Mouse (Mus musculus) heart, postnatal 0 days (tissue): Measurements from ENCODE around the gene Cpa1. TPM values are rescaled to one million over a fixed set of nuclear protein-coding genes. Genes with fewer than 3 reads are reported as not detected.

Source experiments
- ATAC-seq: fragments of 200-750 bp; cut with Nextera tagmentation; 2 replicates; pipeline ENCODE4 v1.8.0; 2017; ENCODE audit warnings: low read depth, moderate number of reproducible peaks, moderate library complexity; ENCODE audit not compliant: insufficient read depth
- DNase-seq: peaks from one replicate; pipeline ENCODE4 v3.0.0-alpha.2; 2016; ENCODE audit warnings: low spot score
- H3K27ac ChIP-seq: fragments of 300-500 bp; sonication (generic); 2 replicates; pipeline ENCODE4 v1.5.1; 2014; ENCODE audit warnings: low read depth, mild to moderate bottlenecking
- H3K27me3 ChIP-seq: fragments of 300-500 bp; sonication (generic); 2 replicates; pipeline ENCODE4 v1.6.1; 2014; ENCODE audit warnings: low read length, mixed read lengths; ENCODE audit not compliant: control insufficient read depth, insufficient read depth
- H3K36me3 ChIP-seq: fragments of 300-500 bp; sonication (generic); replicated peaks from 2 replicates; pipeline ENCODE4 v1.6.1; 2014; ENCODE audit warnings: low read length, mixed read lengths; ENCODE audit not compliant: control insufficient read depth, insufficient read depth
- H3K4me1 ChIP-seq: fragments of 300-500 bp; sonication (generic); 2 replicates; pipeline ENCODE4 v1.6.1; 2014; ENCODE audit warnings: antibody characterized with exemption; ENCODE audit not compliant: control insufficient read depth, insufficient read depth
- H3K4me2 ChIP-seq: fragments of 300-500 bp; sonication (generic); 2 replicates; pipeline ENCODE4 v1.6.1; 2014; ENCODE audit warnings: low read depth, mild to moderate bottlenecking, low read length, moderate library complexity
- H3K4me3 ChIP-seq: fragments of 300-500 bp; sonication (generic); 2 replicates; pipeline ENCODE4 v1.5.1; 2014; ENCODE audit warnings: low read depth, low read length
- H3K9ac ChIP-seq: fragments of 300-500 bp; sonication (generic); replicated peaks from 2 replicates; pipeline ENCODE4 v1.6.1; 2014; ENCODE audit warnings: low read depth, low read length, mixed read lengths
- H3K9me3 ChIP-seq: fragments of 300-500 bp; sonication (generic); replicated peaks from 2 replicates; pipeline ENCODE4 v1.6.1; 2016; ENCODE audit warnings: low read length; ENCODE audit not compliant: control insufficient read depth
- CTCF ChIP-seq: IDR thresholded peaks from 2 replicates; pipeline ENCODE4 v1.5.1; 2016; ENCODE audit warnings: antibody characterized with exemption, control low read depth, low read depth
- EP300 ChIP-seq: IDR thresholded peaks from 2 replicates; pipeline ENCODE4 v1.6.1; 2016; ENCODE audit warnings: antibody characterized with exemption, low read depth
- WGBS: fragments of 180-500 bp; shearing (Covaris S2); extraction: QIAGEN DNeasy Blood & Tissue Kit; methylation state at CpG from one replicate; pipeline ENCODE4 v1.1.7; 2014; 5-methylcytosine and 5-hydroxymethylcytosine counted together
- polyA plus RNA-seq: library from polyadenylated mRNA; unstranded; fragments of >200 nt; fragmentation: Nextera tagmentation; extraction: Ambion mirVana; gene quantifications from 2 replicates; pipeline ENCODE4 v1.2.1, GENCODE M21; 2015
- total RNA-seq: library from RNA; depleted of rRNA; stranded (reverse); fragments of >200 nt; gene quantifications from 2 replicates; pipeline ENCODE4 v1.2.3, GENCODE M21; 2014; ENCODE audit warnings: low replicate concordance

Gene Cpa1
- total and polyA plus RNA-seq, 2 experiments from 2014 or later = 4.4 to 11.5 TPM

DNA sequence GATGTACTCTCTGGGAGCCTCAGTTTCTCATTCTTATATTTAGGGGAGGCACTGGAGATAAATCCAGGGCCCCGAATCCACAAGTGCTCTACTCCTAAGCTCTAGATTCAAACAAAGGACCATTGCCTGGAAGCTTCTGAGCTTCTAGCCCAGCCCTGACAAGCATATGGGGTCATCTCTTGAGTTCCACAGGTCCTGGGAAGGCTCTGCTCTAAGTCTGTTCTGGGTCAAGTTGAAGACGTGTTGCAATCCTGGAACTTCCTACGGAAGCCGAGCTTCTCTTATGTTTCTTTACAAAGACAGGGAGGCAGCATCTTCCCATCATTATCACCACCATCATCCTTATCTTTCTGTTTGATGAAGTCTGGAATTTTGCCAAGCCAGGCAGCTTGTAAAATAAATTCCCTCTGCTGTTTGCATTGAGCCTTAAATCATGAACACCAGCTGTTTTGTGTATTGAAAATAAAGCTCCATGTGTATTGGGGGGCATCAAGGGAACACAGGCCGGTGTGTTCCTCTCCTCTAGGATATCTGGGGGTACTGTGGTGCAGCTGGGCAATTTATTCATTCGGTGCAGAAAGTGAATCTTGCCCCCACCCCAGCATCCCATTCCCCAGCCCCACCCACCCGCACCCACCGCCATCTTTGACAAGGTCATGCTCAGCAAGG is 42.7 kb upstream of the Cpa1 start:
- DNase-seq (no peak), ATAC-seq (no peak)
- no peak overlapping the region for H3K4me3 ChIP-seq
- WGBS = 87% methylated on average over 8 of the region's 8 CpGs
- H3K4me2 ChIP-seq = no peak overlapping the region
- H3K36me3 ChIP-seq = no peaks in the 10 kb centered on the region
- no peaks in the 10 kb centered on the region for H3K27me3 ChIP-seq
- no peaks in the 10 kb centered on the region for H3K4me1 ChIP-seq
- H3K27ac ChIP-seq = no peak overlapping the region
- H3K9me3 ChIP-seq = no peaks in the 10 kb centered on the region
- no peak overlapping the region for H3K9ac ChIP-seq
- TF ChIP-seq EP300 (no peak), CTCF (no peak)

GRCm38 (mm10) chr6:30600033-30600432 is 39.0 kb upstream of the Cpa1 start:
- no peaks in the 10 kb centered on the region for H3K4me1 ChIP-seq
- no peak overlapping the region for H3K4me2 ChIP-seq
- no peaks in the 10 kb centered on the region for H3K9me3 ChIP-seq
- no peak overlapping the region for H3K9ac ChIP-seq
- no peaks in the 10 kb centered on the region for H3K36me3 ChIP-seq
- 69% methylated on average over 3 of the region's 3 CpGs for WGBS
- TF ChIP-seq EP300 = no peak
- TF ChIP-seq CTCF = no peak
- H3K27ac ChIP-seq = no peak overlapping the region
- ATAC-seq (no peak), DNase-seq (no peak)
- no peaks in the 10 kb centered on the region for H3K27me3 ChIP-seq
- no peak overlapping the region for H3K4me3 ChIP-seq

DNA sequence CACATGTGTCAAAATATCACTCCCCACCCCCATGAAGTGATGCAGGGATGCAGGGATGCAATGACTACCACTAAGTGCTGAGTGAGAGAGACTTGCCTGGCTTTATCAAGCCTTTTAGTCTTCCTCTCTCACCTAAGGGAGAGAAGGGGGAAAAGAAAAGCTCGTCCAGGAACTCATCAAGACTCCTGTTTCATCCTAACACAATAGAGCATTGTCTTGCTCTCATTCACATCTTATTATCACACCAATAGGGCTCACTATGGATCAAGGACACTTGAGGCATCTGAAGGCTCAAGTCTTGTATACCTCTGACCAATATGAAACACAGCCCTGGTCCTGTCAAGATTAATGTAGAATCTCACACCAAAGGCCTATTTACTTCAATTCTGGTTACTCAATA is 38.0 kb upstream of the Cpa1 start:
- ATAC-seq (no peak), DNase-seq (no peak)
- no peaks in the 10 kb centered on the region for H3K27me3 ChIP-seq
- 74% methylated on average over 1 of the region's 1 CpGs for WGBS
- no peaks in the 10 kb centered on the region for H3K9me3 ChIP-seq
- H3K4me3 ChIP-seq = no peak overlapping the region
- no peaks in the 10 kb centered on the region for H3K4me1 ChIP-seq
- no peaks in the 10 kb centered on the region for H3K36me3 ChIP-seq
- TF ChIP-seq CTCF = no peak
- no peak for TF ChIP-seq EP300
- no peak overlapping the region for H3K9ac ChIP-seq
- no peak overlapping the region for H3K4me2 ChIP-seq
- H3K27ac ChIP-seq = no peak overlapping the region

DNA sequence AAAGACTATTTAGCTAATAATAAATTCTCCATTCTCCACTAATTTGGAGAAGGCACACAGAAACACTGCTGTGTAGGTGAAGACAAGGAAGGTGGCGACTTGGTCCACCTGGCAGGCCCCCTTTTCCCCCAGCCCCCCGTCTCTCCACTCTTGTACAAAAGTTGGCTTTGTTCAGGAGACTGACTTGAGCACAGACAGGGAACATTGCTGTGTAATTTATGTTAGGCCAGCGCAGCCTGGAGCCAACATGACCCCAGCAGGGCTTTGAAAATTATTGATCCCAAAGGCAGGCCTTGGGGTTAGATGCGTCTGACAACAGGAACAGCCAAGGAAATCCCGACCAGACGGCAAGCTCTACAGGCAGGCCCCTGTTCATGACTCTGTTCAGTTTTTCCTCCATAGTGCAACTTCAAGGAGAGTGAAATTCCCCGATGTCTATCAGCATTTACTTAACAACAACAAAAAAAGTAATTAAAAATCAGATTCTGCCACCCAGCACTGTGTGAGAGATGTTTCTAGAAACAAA is 34.6 kb upstream of the Cpa1 start:
- no peak overlapping the region for H3K27ac ChIP-seq
- no peaks in the 10 kb centered on the region for H3K36me3 ChIP-seq
- no peak overlapping the region for H3K4me2 ChIP-seq
- TF ChIP-seq CTCF (no peak), EP300 (no peak)
- H3K27me3 ChIP-seq = no peaks in the 10 kb centered on the region
- H3K4me1 ChIP-seq = no peaks in the 10 kb centered on the region
- H3K4me3 ChIP-seq = no peak overlapping the region
- H3K9ac ChIP-seq = no peak overlapping the region
- WGBS = 86% methylated on average over 7 of the region's 7 CpGs
- ATAC-seq (no peak), DNase-seq (no peak)
- no peaks in the 10 kb centered on the region for H3K9me3 ChIP-seq

- H3K9me3 ChIP-seq = no peaks in the 10 kb centered on the region
- WGBS = 82% methylated on average over 4 of the region's 4 CpGs
- H3K27ac ChIP-seq = no peak overlapping the region
- no peak for DNase-seq
- no peak overlapping the region for H3K4me3 ChIP-seq
- no peak for TF ChIP-seq EP300
- TF ChIP-seq CTCF = no peak
- no peaks in the 10 kb centered on the region for H3K27me3 ChIP-seq
- no peaks in the 10 kb centered on the region for H3K4me1 ChIP-seq
- no peak overlapping the region for H3K9ac ChIP-seq
- ATAC-seq = no peak
- H3K36me3 ChIP-seq = no peaks in the 10 kb centered on the region
- H3K4me2 ChIP-seq = no peak overlapping the region
Measured at GRCm38 (mm10) chr6:30605111-30605510, 33.9 kb upstream of the Cpa1 start.

DNA sequence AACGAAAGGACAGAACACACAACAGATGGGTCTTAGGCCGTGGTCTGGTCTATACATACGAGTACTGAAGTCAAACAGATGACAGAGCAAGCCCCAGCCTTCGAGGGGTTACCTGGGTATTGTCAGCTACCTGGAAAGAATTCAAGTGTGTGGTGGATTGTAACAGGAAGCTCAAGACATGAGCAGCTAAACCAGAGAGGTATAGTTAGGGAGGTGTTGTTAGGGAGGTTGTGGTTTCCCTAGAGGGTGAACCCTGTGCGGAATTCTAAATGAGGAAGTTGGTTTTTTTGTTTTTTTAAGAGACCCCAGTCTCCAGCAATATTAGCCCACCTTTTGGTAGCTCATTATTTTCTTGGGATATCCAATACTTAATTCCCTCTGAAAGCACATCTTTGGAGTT is 33.3 kb upstream of the Cpa1 start:
- no peaks in the 10 kb centered on the region for H3K4me1 ChIP-seq
- H3K4me2 ChIP-seq = no peak overlapping the region
- no peak overlapping the region for H3K9ac ChIP-seq
- WGBS = 79% methylated on average over 5 of the region's 5 CpGs
- no peak overlapping the region for H3K27ac ChIP-seq
- H3K4me3 ChIP-seq = no peak overlapping the region
- no peaks in the 10 kb centered on the region for H3K27me3 ChIP-seq
- ATAC-seq = no peak
- no peaks in the 10 kb centered on the region for H3K9me3 ChIP-seq
- DNase-seq = no peak
- H3K36me3 ChIP-seq = no peaks in the 10 kb centered on the region
- TF ChIP-seq CTCF = no peak
- no peak for TF ChIP-seq EP300
